Comparison of ENCODE assay signal across 19 mouse cellular contexts in the genomic region with DNA sequence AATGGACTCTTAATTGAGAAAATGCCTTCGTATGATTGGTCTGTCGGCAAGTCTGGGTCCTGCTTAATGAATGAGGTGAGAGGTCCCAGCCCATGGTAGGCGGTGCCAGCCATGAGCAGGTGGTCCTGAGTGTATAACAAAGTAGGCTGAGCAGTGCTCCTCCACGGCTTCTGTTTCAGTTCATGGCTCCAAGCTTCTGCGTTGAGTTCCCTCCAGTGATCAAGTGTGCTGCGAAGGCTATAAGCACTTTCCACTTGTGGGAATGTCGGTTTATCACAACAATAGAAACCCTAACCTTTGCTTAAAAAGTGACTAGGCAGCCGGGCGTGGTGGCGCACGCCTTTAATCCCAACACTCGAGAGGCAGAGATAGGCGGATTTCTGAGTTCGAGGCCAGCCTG.
DNase-seq lines count a peak whose midpoint lies in the region; TF ChIP-seq lines count a peak whose summit lies in the region.
"Had no signal": no experiment of that assay in that cellular context is flagged by ENCODE, and none has a peak within 500 bp of the region (broad histone marks: within the 10 kb centered on the region; RNA-seq: fewer than 3 reads in every experiment).

No protein-coding gene starts in this region.

- DNase-seq in gastrocnemius, adult 2 months: no peak
- DNase-seq in gastrocnemius, postnatal 25 days: no peak
- no peak for DNase-seq in layer of hippocampus, adult 2 months (ENCODE audit: low spot score in 2 of 2)
- no peak for DNase-seq in layer of hippocampus, adult 9-11 months
- DNase-seq in ZHBTc4 (ENCODE audit: low read depth, low spot score): peak; percentile 81
- no peak for DNase-seq in left cerebral cortex, adult 18-20 months (ENCODE audit: low spot score in 2 of 2)
- DNase-seq: adrenal gland, adult 8-10 months; adrenal gland, postnatal 36 days; cerebellum, postnatal 14 days; embryo, embryonic 11 days; gastrocnemius, postnatal 14 days; kidney, adult 11 months had no signal

- 0 out of 2 replicates have a peak overlapping the region, but pooled peaks have one; percentile 8 for H3K9ac ChIP-seq in ES-Bruce4 (ENCODE audit: low read depth, poor library complexity, severe bottlenecking)
- H3K9ac ChIP-seq: embryonic facial prominence, embryonic 15.5 days; heart, embryonic 15.5 days; hindbrain, embryonic 14.5 days had no signal

- H3K36me3 ChIP-seq in ES-Bruce4 (ENCODE audit: control insufficient read depth, insufficient read depth, low read length, poor library complexity, severe bottlenecking): 0 out of 2 replicates have a peak, but pooled peaks cover 2% of the 10 kb centered on the region
- H3K36me3 ChIP-seq: embryonic facial prominence, embryonic 15.5 days; forebrain, embryonic 10.5 days; heart, embryonic 15.5 days; hindbrain, embryonic 10.5 days had no signal

- H3K9me3 ChIP-seq in ES-Bruce4 (replicated peaks; ENCODE audit: control insufficient read depth, insufficient read depth, low read length, poor library complexity, severe bottlenecking): no peaks in the 10 kb centered on the region
- H3K9me3 ChIP-seq: embryonic facial prominence, embryonic 15.5 days; forebrain, embryonic 10.5 days; heart, embryonic 15.5 days; hindbrain, embryonic 10.5 days had no signal

- peak overlapping the region; percentile 88 for H3K27ac ChIP-seq in gastrocnemius, adult 2 months
- peak overlapping the region; percentile 80 for H3K27ac ChIP-seq in layer of hippocampus, adult 2 months
- H3K27ac ChIP-seq in ES-Bruce4 (ENCODE audit: insufficient read depth, low read length): peak overlapping the region; percentile 98
- H3K27ac ChIP-seq: embryonic facial prominence, embryonic 15.5 days; forebrain, embryonic 10.5 days; heart, embryonic 15.5 days; hindbrain, embryonic 10.5 days; hindbrain, embryonic 14.5 days had no signal

- intact Hi-C loops in gastrocnemius, adult 2 months (cut with DNase I): no loop called here

- peaks cover 8% of the 10 kb centered on the region for H3K4me1 ChIP-seq in ES-Bruce4 (ENCODE audit: control insufficient read depth, insufficient read depth, low read length)
- H3K4me1 ChIP-seq: embryonic facial prominence, embryonic 15.5 days; heart, embryonic 15.5 days; hindbrain, embryonic 10.5 days had no signal

- TF ChIP-seq EP300 in ES-Bruce4 (IDR thresholded peaks at IDR 0.05; ENCODE audit: insufficient read depth, low read depth, low read length): 0 out of 2 replicates have a peak, but pooled peaks have one; percentile 8

- TF ChIP-seq CTCF in gastrocnemius, adult 2 months (IDR thresholded peaks at IDR 0.05): no peak
- TF ChIP-seq CTCF in layer of hippocampus, adult 2 months (conservative IDR thresholded peaks at IDR 0.05): no peak
- TF ChIP-seq CTCF in ES-Bruce4 (IDR thresholded peaks at IDR 0.05; ENCODE audit: low read depth, low read length): no peak

- no peaks in the 10 kb centered on the region for H3K27me3 ChIP-seq in ES-Bruce4 (ENCODE audit: control insufficient read depth, insufficient read depth, low read length, poor library complexity, severe bottlenecking)
- H3K27me3 ChIP-seq: embryonic facial prominence, embryonic 15.5 days; heart, embryonic 15.5 days had no signal

- H3K4me3 ChIP-seq in gastrocnemius, adult 2 months: no peak overlapping the region
- no peak overlapping the region; the same call in 1 of the 2 replicates for H3K4me3 ChIP-seq in layer of hippocampus, adult 2 months
- H3K4me3 ChIP-seq in ES-Bruce4 (ENCODE audit: low read depth, low read length): no peak overlapping the region
- H3K4me3 ChIP-seq: embryonic facial prominence, embryonic 15.5 days; erythroblast, embryonic 14.5 days; forebrain, embryonic 10.5 days; heart, embryonic 15.5 days; hindbrain, embryonic 10.5 days had no signal

- no peak for TF ChIP-seq POLR2A in ES-Bruce4 (IDR thresholded peaks at IDR 0.05; ENCODE audit: insufficient read depth, low read length)
